Mouse (Mus musculus) olfactory bulb, adult 2 months (tissue): ENCODE measurements around the gene Sdk2.

Source experiments
- CTCF ChIP-seq: fragments of 200-500 bp; IDR thresholded peaks from 2 replicates; pipeline ENCODE4 v1.5.1; 2012; ENCODE audit warnings: low read depth, mild to moderate bottlenecking, low read length, moderate library complexity; ENCODE audit not compliant: insufficient read depth
- POLR2A ChIP-seq: fragments of 200-500 bp; IDR thresholded peaks from 2 replicates; pipeline ENCODE4 v1.6.1; 2012; ENCODE audit warnings: mild to moderate bottlenecking, low read depth, low read length, moderate library complexity; ENCODE audit not compliant: insufficient read depth

DNA sequence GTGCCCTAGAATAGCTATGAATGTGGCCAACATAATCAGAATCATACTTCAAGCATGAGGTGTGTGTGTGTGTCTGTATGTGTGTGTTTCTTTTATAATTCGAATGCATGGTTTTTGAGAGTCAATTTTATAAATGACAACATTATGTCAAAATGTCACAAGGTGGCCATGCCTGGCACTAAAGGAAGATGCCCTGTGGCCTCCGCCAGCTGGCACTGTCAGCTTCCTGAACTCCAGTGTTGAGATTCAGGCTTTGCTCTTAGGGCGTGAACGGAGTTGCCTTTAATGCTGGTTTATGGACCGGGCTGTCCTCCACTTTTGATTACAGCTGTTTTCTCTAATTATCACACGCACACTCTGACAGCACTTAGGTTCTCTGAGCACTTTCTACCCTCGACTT, 164.9 kb downstream of the Sdk2 start:
- no peak for TF ChIP-seq CTCF
- TF ChIP-seq POLR2A, result no peak
